Mouse (Mus musculus) right cerebral cortex, adult 2 months (tissue): Measurements from ENCODE around the gene Yipf1.
"Not testable (repeated sequence)": the region's sequence is repeated elsewhere in the genome, so short reads cannot be mapped to it uniquely, and the experiment has no call there.

Source experiments
- DNase-seq, 2 experiments: peaks; one replicate each; pipeline ENCODE4 v3.0.0; 2021 to 2022; ENCODE audit warnings: low spot score in 2 of 2

The Yipf1 gene

DNA sequence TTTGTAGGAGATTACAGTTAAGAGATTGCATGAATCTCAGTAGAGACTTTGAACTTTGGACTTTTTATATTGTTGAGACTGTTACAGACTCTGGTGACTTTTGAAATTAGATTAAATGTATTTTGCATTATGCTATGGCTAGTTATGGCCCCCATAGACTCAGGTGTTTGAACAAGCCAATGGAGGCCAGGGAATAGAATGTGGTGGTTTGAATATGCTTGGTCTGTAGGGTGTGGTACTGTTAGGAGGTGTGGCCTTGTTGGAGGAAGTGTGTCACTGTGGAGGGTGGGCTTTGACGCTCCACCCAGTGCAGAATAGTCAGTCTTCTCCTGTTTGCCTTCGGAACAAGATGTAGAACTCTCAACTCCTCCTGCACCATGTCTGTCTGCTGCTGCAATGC is 8.9 kb downstream of the Yipf1 start:
- no peak for DNase-seq

GRCm38 (mm10) chr4:107328530-107328929 is 14.4 kb downstream of the Yipf1 start:
- no peak for DNase-seq

- DNase-seq = no peak
These were observed 19.4 kb downstream of the Yipf1 start for GRCm38 (mm10) chr4:107333514-107333913.

- DNase-seq = no peak
These were observed 22.2 kb downstream of the Yipf1 start for GRCm38 (mm10) chr4:107336356-107336755.

DNA sequence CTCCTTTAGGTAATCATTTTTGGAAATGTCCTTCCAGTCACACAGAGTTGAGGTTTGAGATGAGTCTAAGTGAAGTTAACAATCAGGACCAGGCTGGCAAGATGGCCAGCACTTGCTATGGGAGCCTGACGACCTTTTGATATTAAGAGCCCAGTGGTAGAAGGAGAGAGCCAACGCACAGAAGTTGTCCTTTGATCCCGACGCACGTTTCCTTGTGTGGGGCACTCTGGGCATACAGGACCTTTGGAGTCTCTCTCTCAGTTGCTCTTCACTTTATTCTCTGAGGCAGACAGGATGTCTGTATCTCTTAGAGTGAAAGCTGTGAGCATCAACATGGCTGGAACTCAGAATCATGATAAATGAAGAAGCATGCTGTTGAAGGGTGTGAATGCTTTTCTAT is 23.3 kb downstream of the Yipf1 start:
- no peak for DNase-seq

- DNase-seq = no peak
These were observed 27.2 kb downstream of the Yipf1 start for GRCm38 (mm10) chr4:107341354-107341753.

DNA sequence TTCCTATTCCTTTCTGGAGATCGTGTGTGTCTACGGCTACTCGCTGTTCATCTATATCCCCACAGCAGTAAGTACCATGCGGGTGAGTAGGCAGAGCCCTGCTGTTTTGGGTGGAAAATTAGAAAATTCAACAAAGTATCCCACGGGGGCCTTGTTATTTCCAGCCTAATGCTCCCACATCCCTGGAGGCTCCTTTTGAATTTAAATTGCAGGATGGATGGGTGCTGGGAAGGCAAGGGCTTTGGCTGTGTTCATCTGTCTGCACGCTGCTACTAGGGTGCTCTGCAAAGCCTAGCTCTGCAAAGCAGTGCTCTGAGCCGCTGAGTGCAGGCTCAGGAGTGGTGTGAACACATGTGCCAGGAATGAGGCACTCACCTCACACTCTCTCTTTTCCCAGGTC is 30.4 kb downstream of the Yipf1 start:
- DNase-seq = peak; percentile 9 to 25

DNA sequence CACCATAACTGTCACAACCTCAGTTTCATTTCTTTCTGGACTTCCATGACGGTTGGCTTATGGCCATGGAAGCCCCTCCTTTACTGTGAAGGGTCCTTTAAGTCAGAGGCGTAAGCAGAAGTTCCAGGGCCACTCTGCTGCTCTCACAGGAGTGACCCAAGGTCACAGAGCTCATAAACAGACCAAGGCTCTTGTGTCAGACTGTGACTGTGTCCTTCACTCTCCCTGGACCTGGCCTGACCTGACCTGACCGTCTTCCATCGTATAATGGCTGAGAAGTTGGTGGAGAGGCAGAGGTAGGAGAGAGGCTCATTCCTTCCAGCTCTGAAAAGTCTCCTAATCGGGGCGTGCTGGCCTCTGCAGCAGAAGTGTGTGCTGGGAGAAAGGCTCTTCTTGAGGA is 33.1 kb downstream of the Yipf1 start:
- DNase-seq = no peak

DNA sequence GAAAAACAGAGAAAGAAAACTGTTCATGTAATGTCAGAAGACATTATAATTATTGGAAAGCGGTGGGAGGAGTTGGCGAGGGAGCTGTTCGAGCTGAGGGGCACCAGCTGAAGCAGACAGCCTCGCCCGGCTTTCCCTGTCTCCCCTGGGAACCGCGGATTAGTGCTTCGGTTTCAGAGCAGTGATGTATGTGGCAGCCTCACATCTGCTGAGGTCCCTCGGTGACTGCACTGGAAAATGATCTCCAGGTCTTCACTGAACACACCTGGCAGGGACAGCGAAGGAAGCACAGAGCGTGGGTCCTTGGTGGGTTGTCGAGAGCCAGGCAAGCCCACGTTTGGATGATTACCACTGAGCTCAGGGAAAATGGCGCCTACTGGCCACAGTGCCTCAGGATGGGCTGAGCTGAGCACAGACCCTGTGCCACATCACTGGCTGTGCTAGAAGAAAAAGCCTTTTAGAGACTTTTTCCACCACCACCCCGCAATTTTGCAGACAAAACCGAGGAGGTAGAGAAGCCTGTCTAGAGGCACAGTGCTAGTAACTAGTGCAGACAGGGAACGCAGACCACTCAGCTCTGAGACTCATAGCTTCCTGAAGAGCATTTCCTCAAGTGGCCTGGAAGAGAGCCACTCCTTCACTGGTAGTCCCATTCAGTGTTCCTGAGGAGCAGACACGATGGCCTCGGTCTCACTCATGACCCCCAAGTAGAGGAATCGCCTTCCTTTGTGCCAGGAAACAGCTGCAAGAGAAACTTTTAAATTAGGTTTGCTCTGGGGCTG is 34.6 kb downstream of the Yipf1 start:
- no peak for DNase-seq

GRCm38 (mm10) chr4:107349311-107350008 is 35.3 kb downstream of the Yipf1 start:
- peak; percentile 53 to 57 for DNase-seq

DNA sequence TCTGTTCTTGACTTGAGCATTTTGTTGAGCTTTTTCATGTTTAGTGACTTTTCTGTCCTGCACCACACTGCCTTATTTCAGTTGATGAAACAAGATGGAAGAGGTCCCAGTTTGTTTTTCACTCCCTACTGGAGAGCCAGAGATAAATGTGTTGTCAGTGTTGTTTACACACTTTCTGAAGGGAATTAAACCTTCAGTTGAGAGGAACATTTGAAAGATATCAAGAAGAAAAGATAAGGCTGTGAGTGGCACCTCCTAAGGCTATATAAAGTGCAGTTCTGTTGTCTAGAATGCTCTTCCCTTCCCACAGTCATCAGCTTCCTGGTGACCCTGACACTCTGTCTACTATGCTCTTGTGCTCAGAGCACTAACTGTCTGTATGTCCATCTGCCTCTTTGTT is 37.2 kb downstream of the Yipf1 start:
- DNase-seq = no peak

DNA sequence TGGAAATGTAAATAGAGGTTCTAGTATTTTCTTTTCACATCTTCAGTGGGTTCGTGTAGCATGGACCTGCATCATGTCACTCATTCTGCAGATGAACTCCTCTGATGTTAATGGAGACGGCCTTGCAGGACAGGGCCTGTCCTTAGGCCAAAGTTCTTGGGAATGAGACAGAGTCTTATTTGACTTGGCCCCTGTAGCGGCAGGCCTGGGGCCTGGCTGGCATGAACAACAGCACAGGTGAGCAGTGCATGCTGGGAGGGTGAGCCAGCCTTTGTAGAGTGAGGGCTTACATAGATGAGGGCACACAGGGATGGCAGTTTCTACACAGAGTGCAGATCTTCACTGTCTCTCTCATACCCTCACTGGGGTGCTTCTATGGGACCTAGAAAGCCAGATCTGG is 39.4 kb downstream of the Yipf1 start:
- no peak for DNase-seq

- DNase-seq = no peak
These were observed 40.0 kb downstream of the Yipf1 start for GRCm38 (mm10) chr4:107354126-107354525.

DNA sequence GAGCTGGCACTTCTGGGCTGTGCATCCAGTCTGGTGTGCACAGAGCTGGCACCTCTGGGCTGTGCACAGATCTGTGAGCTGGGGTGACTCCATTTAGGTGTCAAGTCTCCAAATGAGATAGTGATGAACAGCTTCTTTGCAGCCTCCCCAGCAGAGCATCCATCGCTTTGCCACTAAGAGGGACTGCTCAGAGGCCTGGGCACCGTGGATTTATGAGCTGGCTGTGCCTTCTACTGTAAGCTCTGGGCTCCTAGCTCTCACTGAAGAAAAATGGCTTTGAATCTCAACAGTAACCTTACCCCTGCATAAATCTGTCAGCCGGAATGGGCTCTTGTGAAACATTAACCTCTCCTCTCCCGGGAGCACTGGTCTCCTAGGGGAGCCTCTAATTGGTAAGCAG is 40.4 kb downstream of the Yipf1 start:
- DNase-seq = no peak

DNA sequence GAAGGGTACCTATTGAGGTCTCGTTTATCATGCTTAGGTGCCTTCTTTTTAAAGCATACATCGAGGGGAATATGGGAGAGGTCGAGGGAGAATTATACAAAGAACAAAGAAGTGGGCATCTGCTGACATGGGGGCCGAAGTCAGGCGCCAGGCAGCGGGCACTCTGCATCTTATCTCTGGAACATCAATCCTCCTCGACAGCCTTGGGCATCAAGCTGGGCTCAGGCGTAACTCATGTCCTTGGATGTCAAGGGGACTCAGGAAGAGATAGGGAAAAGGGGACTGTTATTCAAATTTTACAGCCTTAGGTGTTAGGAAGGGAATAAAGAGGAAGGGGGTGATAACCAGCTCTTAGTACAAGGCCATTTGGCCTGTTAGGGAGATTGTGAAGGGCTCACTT is 43.0 kb downstream of the Yipf1 start:
- DNase-seq = not testable (repeated sequence)

- no peak for DNase-seq
These were observed 44.3 kb downstream of the Yipf1 start for GRCm38 (mm10) chr4:107358460-107358859.

DNA sequence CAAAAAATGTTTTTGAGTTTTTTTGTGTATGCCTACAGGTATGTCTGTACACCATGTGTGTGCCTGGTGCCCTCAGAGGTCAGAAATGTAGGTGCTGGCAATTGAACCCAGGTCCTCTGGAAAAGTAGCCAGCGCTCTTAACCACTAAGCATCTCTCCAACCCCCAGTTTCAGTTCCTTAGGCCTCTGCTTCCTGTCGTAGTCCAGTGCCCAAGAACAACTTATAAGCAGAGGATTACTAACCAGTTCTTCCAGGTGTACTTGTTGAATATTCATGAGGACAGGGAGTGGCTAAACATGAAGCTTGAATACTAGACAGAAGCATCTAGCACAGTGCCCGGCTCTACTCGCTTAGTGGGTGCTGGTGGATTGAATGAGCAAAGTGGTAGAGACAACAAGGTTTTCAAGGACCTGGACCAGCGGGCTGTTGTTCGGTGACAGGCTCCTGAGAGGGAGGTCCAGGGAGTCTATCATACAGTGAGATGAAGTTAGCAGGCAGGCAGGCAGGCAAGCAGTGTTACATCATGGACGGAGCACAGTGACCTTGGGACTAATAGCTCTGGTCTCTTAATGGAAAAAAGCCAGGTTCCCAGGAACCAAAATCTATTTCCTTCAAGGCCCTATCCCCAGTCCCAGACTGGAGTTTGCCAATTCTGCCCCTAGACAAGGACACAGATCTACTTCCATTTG is 46.4 kb downstream of the Yipf1 start:
- no peak for DNase-seq

DNA sequence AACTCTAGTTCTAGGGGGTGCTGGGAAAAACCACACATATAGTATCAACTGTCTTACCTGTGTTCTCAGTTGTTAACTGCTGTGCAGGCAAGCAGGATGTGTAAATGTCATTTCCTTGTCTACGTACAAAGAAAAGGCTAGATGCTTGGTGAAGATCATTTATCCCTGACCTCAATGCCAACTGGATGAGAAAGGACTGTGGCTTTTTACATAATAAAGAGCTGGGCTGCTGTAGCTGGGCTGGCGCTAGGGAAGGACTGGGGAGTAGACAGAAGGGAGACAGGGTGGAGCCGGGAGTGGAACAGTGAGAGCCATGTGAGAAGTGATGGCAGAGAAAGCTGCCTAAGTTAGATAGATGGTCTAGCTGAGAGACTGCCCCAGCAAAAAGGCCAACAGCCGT is 48.6 kb downstream of the Yipf1 start:
- DNase-seq = no peak

GRCm38 (mm10) chr4:107363573-107363972 is 49.4 kb downstream of the Yipf1 start:
- no peak for DNase-seq

DNA sequence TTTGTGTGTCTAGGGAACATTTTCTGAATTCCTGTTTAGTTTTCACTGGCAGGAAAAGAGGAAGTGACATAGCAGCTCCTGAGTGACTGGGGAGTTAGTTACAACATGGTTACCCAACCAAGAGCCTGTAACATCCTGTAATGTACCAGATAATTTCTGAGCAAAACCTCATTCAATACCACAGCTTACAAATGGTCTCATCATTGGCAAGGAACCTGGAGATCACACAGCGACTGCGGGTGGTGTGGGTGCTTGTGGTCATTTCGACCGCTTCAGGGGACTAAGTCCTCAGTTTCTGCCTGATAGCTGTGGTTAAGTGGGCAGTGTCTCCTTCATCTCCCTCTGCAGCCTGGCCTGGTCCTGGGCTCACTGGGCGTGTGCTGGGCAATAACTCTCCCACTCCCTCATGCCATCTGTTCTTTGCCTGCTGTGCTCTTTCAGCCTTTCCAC is 50.1 kb downstream of the Yipf1 start:
- DNase-seq = no peak

GRCm38 (mm10) chr4:107366408-107366807 is 52.2 kb downstream of the Yipf1 start:
- DNase-seq = not testable (repeated sequence)

DNA sequence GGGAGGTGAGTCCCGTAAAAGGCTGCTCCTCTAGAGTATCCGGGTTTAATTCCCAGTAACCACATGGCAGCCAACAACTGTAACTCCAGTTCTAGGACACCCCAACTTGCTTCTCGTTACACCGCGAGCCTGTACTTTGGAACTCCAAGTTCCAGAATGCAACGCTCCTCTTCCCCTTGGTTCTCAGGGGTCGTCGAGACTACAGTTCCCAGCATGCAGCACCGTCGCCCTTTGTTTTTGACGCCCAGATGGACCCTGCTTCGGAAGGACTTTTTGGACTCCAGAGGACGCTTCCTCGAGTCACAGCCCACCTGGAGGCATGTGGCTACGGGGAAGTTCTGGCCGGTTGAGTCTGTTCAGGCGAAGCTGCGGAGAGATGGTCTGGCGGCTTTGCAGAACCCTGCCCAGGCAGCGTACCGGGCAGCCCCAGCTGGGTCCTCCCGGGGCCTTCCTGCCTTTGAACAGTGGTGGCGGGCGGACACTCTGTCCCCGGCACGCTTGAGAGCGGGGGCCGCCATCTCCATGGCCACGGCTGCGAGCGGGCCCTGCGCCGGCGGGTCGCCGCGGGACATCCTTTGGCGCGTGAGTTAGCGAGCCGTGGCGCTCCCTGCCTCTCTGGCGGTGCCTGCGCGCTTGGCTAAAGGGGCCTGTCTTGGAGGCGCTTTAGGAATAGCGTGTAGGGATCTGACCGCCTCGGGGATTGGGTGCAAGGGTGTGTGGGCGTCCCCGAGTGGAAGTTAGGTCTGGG is 53.6 kb downstream of the Yipf1 start, which contains the start of gene Ndc1:
Ndc1 (plus strand) TSS at position 218 of the 748 bp plus-strand sequence.
- DNase-seq = peak; percentile 83 to 92
